Mouse (Mus musculus) C2C12 (cell line): Measurements from ENCODE around the gene Nxph3. TPM values are rescaled to one million over a fixed set of nuclear protein-coding genes. Genes with fewer than 3 reads are reported as not detected.

ENCODE experiments used
- H3K27me3 ChIP-seq: one replicate; pipeline ENCODE4 v1.6.1; 2011; ENCODE audit not compliant: control insufficient read depth, insufficient read depth, insufficient read length
- H3K36me3 ChIP-seq: one replicate; pipeline ENCODE4 v1.6.1; 2011; ENCODE audit not compliant: control insufficient read depth, insufficient read depth
- H3K4me3 ChIP-seq: one replicate; pipeline ENCODE4 v1.5.1; 2011; ENCODE audit warnings: mild to moderate bottlenecking, control low read depth; ENCODE audit not compliant: poor library complexity, insufficient read depth, severe bottlenecking
- H3K79me2 ChIP-seq: one replicate; pipeline ENCODE4 v1.6.1; 2011; ENCODE audit not compliant: control insufficient read depth, insufficient read depth
- H3K79me3 ChIP-seq: one replicate; pipeline ENCODE4 v1.6.1; 2011; ENCODE audit warnings: low read depth, control low read depth
- H3ac ChIP-seq: one replicate; pipeline ENCODE3; 2011; ENCODE audit warnings: low read depth; ENCODE audit not compliant: control insufficient read depth, insufficient read length
- CEBPB ChIP-seq: IDR thresholded peaks from one replicate; pipeline ENCODE4 v1.6.1; 2011; ENCODE audit warnings: low read depth, mild to moderate bottlenecking, control low read depth, moderate library complexity
- CTCF ChIP-seq: IDR thresholded peaks from one replicate; pipeline ENCODE4 v1.5.1; 2011; ENCODE audit not compliant: control insufficient read depth, insufficient read depth, insufficient read length
- FOSL1 ChIP-seq: IDR thresholded peaks from one replicate; pipeline ENCODE4 v1.8.0; 2011; ENCODE audit warnings: mild to moderate bottlenecking, low read length; ENCODE audit not compliant: poor library complexity, insufficient read depth, severe bottlenecking
- MAX ChIP-seq: IDR thresholded peaks from one replicate; pipeline ENCODE4 v1.6.1; 2011; ENCODE audit warnings: mild to moderate bottlenecking, control low read depth
- MYOD1 ChIP-seq: IDR thresholded peaks from one replicate; pipeline ENCODE4 v1.6.1; 2011; ENCODE audit warnings: low read depth; ENCODE audit not compliant: control insufficient read depth, insufficient read length
- MYOG ChIP-seq: IDR thresholded peaks from one replicate; pipeline ENCODE4 v1.6.1; 2011; ENCODE audit not compliant: control insufficient read depth, insufficient read length; ENCODE audit errors: extremely low read depth
- USF1 ChIP-seq: IDR thresholded peaks from one replicate; pipeline ENCODE4 v1.6.1; 2011; ENCODE audit warnings: low read depth, mild to moderate bottlenecking, control low read depth, moderate library complexity
- polyA plus RNA-seq: library from polyadenylated mRNA; unstranded; fragments of >200 nt; fragmentation: generic; extraction: Trizol; gene quantifications from one replicate; pipeline ENCODE4 v1.2.1, GENCODE M21; 2012; ENCODE audit warnings: missing spikeins

Nxph3 gene
- polyA plus RNA-seq, 1 experiment = 1.2 TPM

GRCm38 (mm10) chr11:95479458-95479857 is 34.9 kb downstream of the Nxph3 start:
- H3K36me3 ChIP-seq = peaks cover 58% of the 10 kb centered on the region
- no peak for TF ChIP-seq CEBPB
- H3K27me3 ChIP-seq = no peaks in the 10 kb centered on the region
- no peak overlapping the region for H3ac ChIP-seq
- no peak overlapping the region for H3K4me3 ChIP-seq
- no peaks in the 10 kb centered on the region for H3K79me3 ChIP-seq
- peaks cover 10% of the 10 kb centered on the region for H3K79me2 ChIP-seq

DNA sequence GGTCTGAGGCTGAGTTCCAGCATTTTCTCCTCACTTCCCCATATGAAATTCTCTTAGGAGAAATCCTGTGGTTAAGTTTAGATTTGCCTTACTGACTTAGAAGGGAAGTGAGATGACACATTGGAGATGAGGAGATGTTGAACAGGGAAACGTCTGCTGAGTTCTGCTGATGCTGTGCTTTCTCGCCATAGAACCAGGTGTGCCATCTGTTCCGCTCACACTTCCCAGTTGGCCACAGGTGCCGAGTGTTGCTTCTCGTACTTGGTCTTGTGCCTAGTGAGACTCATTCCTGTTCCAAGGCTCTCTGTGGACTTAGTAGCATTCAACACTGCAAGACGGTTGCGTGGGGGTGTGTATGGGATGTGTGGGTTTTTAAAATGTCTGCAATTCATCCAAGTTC is 38.0 kb downstream of the Nxph3 start:
- Histone ChIP-seq H3ac (no peak overlapping the region), H3K79me2 (peaks cover 4% of the 10 kb centered on the region), H3K79me3 (no peaks in the 10 kb centered on the region), H3K27me3 (no peaks in the 10 kb centered on the region), H3K36me3 (peaks cover 64% of the 10 kb centered on the region), H3K4me3 (no peak overlapping the region)
- TF ChIP-seq FOSL1 (no peak), CTCF (no peak), USF1 (no peak), MYOD1 (no peak), CEBPB (no peak), MAX (no peak), MYOG (no peak)

- H3K79me2 ChIP-seq = peaks cover under 1% of the 10 kb centered on the region
- peaks cover 57% of the 10 kb centered on the region for H3K36me3 ChIP-seq
- no peak overlapping the region for H3ac ChIP-seq
- TF ChIP-seq CEBPB = no peak
- TF ChIP-seq MAX = no peak
- TF ChIP-seq MYOG = no peak
- TF ChIP-seq FOSL1 = no peak
- no peak for TF ChIP-seq CTCF
- no peak for TF ChIP-seq MYOD1
- TF ChIP-seq USF1 = no peak
- no peak overlapping the region for H3K4me3 ChIP-seq
- no peaks in the 10 kb centered on the region for H3K79me3 ChIP-seq
- no peaks in the 10 kb centered on the region for H3K27me3 ChIP-seq
These were observed 40.9 kb downstream of the Nxph3 start for GRCm38 (mm10) chr11:95473456-95473855.

GRCm38 (mm10) chr11:95472942-95473341 is 41.4 kb downstream of the Nxph3 start:
- H3K4me3 ChIP-seq = no peak overlapping the region
- peaks cover 6% of the 10 kb centered on the region for H3K79me2 ChIP-seq
- H3ac ChIP-seq = no peak overlapping the region
- peaks cover 56% of the 10 kb centered on the region for H3K36me3 ChIP-seq
- no peaks in the 10 kb centered on the region for H3K27me3 ChIP-seq
- H3K79me3 ChIP-seq = no peaks in the 10 kb centered on the region
- TF ChIP-seq USF1 (no peak), MYOG (no peak)

- Histone ChIP-seq H3K79me3 (peaks cover 18% of the 10 kb centered on the region), H3K4me3 (no peak overlapping the region)
- TF ChIP-seq USF1 (no peak), MAX (no peak), MYOG (no peak), CEBPB (no peak), CTCF (no peak), FOSL1 (no peak), MYOD1 (no peak)
These were observed 46.6 kb downstream of the Nxph3 start for GRCm38 (mm10) chr11:95467731-95468130.

GRCm38 (mm10) chr11:95462168-95462567 is 52.2 kb downstream of the Nxph3 start:
- Histone ChIP-seq H3K79me3 (peaks cover 51% of the 10 kb centered on the region), H3K4me3 (no peak overlapping the region), H3K79me2 (peaks cover 91% of the 10 kb centered on the region), H3ac (no peak overlapping the region), H3K36me3 (peaks cover 15% of the 10 kb centered on the region), H3K27me3 (no peaks in the 10 kb centered on the region)
- no peak for TF ChIP-seq USF1
- no peak for TF ChIP-seq CTCF
- no peak for TF ChIP-seq MYOG
- no peak for TF ChIP-seq MAX
- TF ChIP-seq FOSL1 = no peak
- no peak for TF ChIP-seq MYOD1
- TF ChIP-seq CEBPB = no peak

More at GRCm38 (mm10) chr11:95467731-95468130, 46.6 kb downstream of the Nxph3 start:
- Histone ChIP-seq H3K79me2 (peaks cover 49% of the 10 kb centered on the region), H3ac (no peak overlapping the region), H3K27me3 (no peaks in the 10 kb centered on the region), H3K36me3 (peaks cover 18% of the 10 kb centered on the region)
